Mouse (Mus musculus) liver, adult 2 months (tissue): ENCODE measurements around the gene Ihh. TPM values are rescaled to one million over a fixed set of nuclear protein-coding genes. Genes with fewer than 3 reads are reported as not detected.

Source experiments
- DNase-seq: peaks from one replicate; pipeline ENCODE4 v3.0.0-alpha.2; 2011; ENCODE audit warnings: low read depth, low spot score; ENCODE audit errors: extremely low read depth
- H3K27ac ChIP-seq: fragments of 200-500 bp; replicated peaks from 2 replicates; pipeline ENCODE4 v1.5.1; 2012; ENCODE audit warnings: low read depth, mild to moderate bottlenecking, control low read depth, inconsistent platforms, low read length; ENCODE audit not compliant: insufficient read depth
- H3K27me3 ChIP-seq: fragments of 200-500 bp; 2 replicates; pipeline ENCODE4 v1.6.1; 2012; ENCODE audit warnings: mild to moderate bottlenecking, moderate library complexity, low read length, inconsistent platforms; ENCODE audit not compliant: control insufficient read depth, insufficient read depth
- H3K36me3 ChIP-seq: fragments of 200-500 bp; 2 replicates; pipeline ENCODE4 v1.6.1; 2012; ENCODE audit warnings: low read length, inconsistent platforms; ENCODE audit not compliant: control insufficient read depth, insufficient read depth
- H3K4me1 ChIP-seq: fragments of 200-500 bp; 2 replicates; pipeline ENCODE4 v1.6.1; 2011; ENCODE audit warnings: low read length; ENCODE audit not compliant: control insufficient read depth, insufficient read depth
- H3K4me3 ChIP-seq: fragments of 200-500 bp; 2 replicates; pipeline ENCODE4 v1.5.1; 2011; ENCODE audit warnings: low read depth, mild to moderate bottlenecking, control low read depth, low read length, moderate library complexity; ENCODE audit not compliant: insufficient read depth
- H3K79me2 ChIP-seq: fragments of 200-500 bp; 2 replicates; pipeline ENCODE4 v1.6.1; 2012; ENCODE audit warnings: inconsistent platforms, mild to moderate bottlenecking, low read length, moderate library complexity; ENCODE audit not compliant: control insufficient read depth, insufficient read depth
- H3K9ac ChIP-seq: fragments of 200-500 bp; 2 replicates; pipeline ENCODE4 v1.6.1; 2012; ENCODE audit warnings: low read depth, mild to moderate bottlenecking, control low read depth, inconsistent platforms, low read length
- CTCF ChIP-seq: fragments of 200-500 bp; IDR thresholded peaks from 2 replicates; pipeline ENCODE4 v1.5.1; 2011; ENCODE audit warnings: low read depth, low read length, control low read depth
- POLR2A ChIP-seq: fragments of 200-500 bp; IDR thresholded peaks from 2 replicates; pipeline ENCODE4 v1.6.1; 2011; ENCODE audit warnings: low read length, control low read depth; ENCODE audit not compliant: insufficient read depth; ENCODE audit errors: extremely low read depth
- WGBS: fragments of 180-500 bp; shearing (Covaris S2); methylation state at CpG from one replicate; pipeline ENCODE4 v1.1.7; 2018; 5-methylcytosine and 5-hydroxymethylcytosine counted together
- polyA plus RNA-seq: library from polyadenylated mRNA; depleted of rRNA; stranded (reverse); fragments of >200 nt; gene quantifications from 2 replicates; pipeline ENCODE4 v1.2.3, GENCODE M21; 2012; rRNA removed
- total RNA-seq: library from RNA; depleted of rRNA; stranded (reverse); fragments of >200 nt; gene quantifications from 2 replicates; pipeline ENCODE4 v1.2.3, GENCODE M21; 2014; rRNA removed

Gene Ihh
- total and polyA plus RNA-seq, 2 experiments, result 0.55 to 3.5 TPM

DNA sequence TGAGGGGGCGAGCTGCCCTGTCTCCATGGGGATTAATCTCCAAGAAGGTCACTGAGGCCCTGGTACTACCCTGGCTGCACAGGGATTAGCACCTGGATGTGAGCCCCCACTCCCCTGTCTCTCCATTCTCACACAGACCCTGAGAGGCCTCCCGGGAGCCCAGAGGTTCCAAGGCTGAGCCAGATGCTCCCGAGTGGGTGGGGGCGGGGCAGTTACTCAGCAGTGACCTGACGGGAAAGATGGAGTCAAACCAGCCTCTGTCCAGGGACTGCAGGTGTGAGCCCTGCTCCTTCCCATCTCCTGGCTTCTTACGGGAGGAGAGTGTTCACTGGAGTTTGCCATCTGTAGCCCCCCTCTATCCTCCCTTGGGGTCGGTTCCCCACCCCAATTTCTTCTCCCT lies 53.5 kb downstream of the Ihh start:
- Histone ChIP-seq H3K27me3 (peaks cover 12% of the 10 kb centered on the region), H3K27ac (no peak overlapping the region), H3K9ac (no peak overlapping the region), H3K4me1 (peaks cover 2% of the 10 kb centered on the region; the same call in 1 of the 2 replicates), H3K36me3 (no peaks in the 10 kb centered on the region), H3K4me3 (no peak overlapping the region), H3K79me2 (no peaks in the 10 kb centered on the region)
- TF ChIP-seq CTCF, result no peak
- TF ChIP-seq POLR2A, result no peak
- WGBS, result 25% methylated on average over 7 of the region's 7 CpGs
- DNase-seq, result no peak

Other genes starting within 250 kb of the Ihh start
- 501 and 607 TPM in 2 replicates for gene Cyp27a1, start 238.1 kb downstream of the Ihh start, total RNA-seq
- gene Cyp27a1, start 238.1 kb downstream of the Ihh start, polyA plus RNA-seq, result 223 and 259 TPM in 2 replicates
- gene Prkag3, start 202.5 kb downstream of the Ihh start, total RNA-seq, result 0.07 and 0.28 TPM in 2 replicates
- gene Prkag3, start 202.5 kb downstream of the Ihh start, polyA plus RNA-seq, result 0.02 TPM in 1 of 2 replicates, not detected in the other
- not detected in 2 replicates for gene Wnt6, start 179.8 kb downstream of the Ihh start, total RNA-seq
- 0.05 and 0.28 TPM in 2 replicates for gene Wnt6, start 179.8 kb downstream of the Ihh start, polyA plus RNA-seq
- 1.0 TPM in 1 of 2 replicates, not detected in the other for gene Wnt10a, start 160.2 kb downstream of the Ihh start, total RNA-seq
- gene Wnt10a, start 160.2 kb downstream of the Ihh start, polyA plus RNA-seq, result not detected in 2 replicates
- not detected in 2 replicates for gene Cdk5r2, start 96.7 kb downstream of the Ihh start, total RNA-seq
- gene Cdk5r2, start 96.7 kb downstream of the Ihh start, polyA plus RNA-seq, result not detected in 2 replicates
- gene Fev, start 66.3 kb downstream of the Ihh start, total RNA-seq, result not detected in 2 replicates
- gene Fev, start 66.3 kb downstream of the Ihh start, polyA plus RNA-seq, result not detected in 2 replicates
- not detected in 2 replicates for gene Cryba2, start 58.5 kb downstream of the Ihh start, total RNA-seq
- not detected in 2 replicates for gene Cryba2, start 58.5 kb downstream of the Ihh start, polyA plus RNA-seq
- gene Cfap65, start 16.1 kb downstream of the Ihh start, total RNA-seq, result not detected in 2 replicates
- gene Cfap65, start 16.1 kb downstream of the Ihh start, polyA plus RNA-seq, result not detected in 2 replicates
- 1.1 and 1.9 TPM in 2 replicates for gene Nhej1, start 173.5 kb upstream of the Ihh start, total RNA-seq
- gene Nhej1, start 173.5 kb upstream of the Ihh start, polyA plus RNA-seq, result 1.6 and 2.2 TPM in 2 replicates
- gene Slc23a3, start 182.2 kb upstream of the Ihh start, total RNA-seq, result 0.20 TPM in 1 of 2 replicates, not detected in the other
- 0.10 and 0.15 TPM in 2 replicates for gene Slc23a3, start 182.2 kb upstream of the Ihh start, polyA plus RNA-seq
- gene Cnppd1, start 191.0 kb upstream of the Ihh start, total RNA-seq, result 26.4 and 37.4 TPM in 2 replicates
- gene Cnppd1, start 191.0 kb upstream of the Ihh start, polyA plus RNA-seq, result 33.5 and 44.3 TPM in 2 replicates
- gene Retreg2, start 191.1 kb upstream of the Ihh start, total RNA-seq, result 77.6 and 103 TPM in 2 replicates
- 284 and 310 TPM in 2 replicates for gene Retreg2, start 191.1 kb upstream of the Ihh start, polyA plus RNA-seq
- gene Zfand2b, start 217.0 kb upstream of the Ihh start, total RNA-seq, result 30.5 and 32.4 TPM in 2 replicates
- gene Zfand2b, start 217.0 kb upstream of the Ihh start, polyA plus RNA-seq, result 79.7 and 81.4 TPM in 2 replicates
- gene Abcb6, start 228.7 kb upstream of the Ihh start, total RNA-seq, result 56.1 and 66.6 TPM in 2 replicates
- gene Abcb6, start 228.7 kb upstream of the Ihh start, polyA plus RNA-seq, result 88.7 and 106 TPM in 2 replicates
- 17.7 and 19.5 TPM in 2 replicates for gene Ankzf1, start 240.5 kb upstream of the Ihh start, total RNA-seq
- 12.5 and 16.6 TPM in 2 replicates for gene Ankzf1, start 240.5 kb upstream of the Ihh start, polyA plus RNA-seq
- 23.5 and 35.8 TPM in 2 replicates for gene Atg9a, start 240.5 kb upstream of the Ihh start, total RNA-seq
- 75.0 and 75.4 TPM in 2 replicates for gene Atg9a, start 240.5 kb upstream of the Ihh start, polyA plus RNA-seq